Mouse (Mus musculus): Measurements from ENCODE around the gene AY761184. TPM values are rescaled to one million over a fixed set of nuclear protein-coding genes. Genes with fewer than 3 reads are reported as not detected.

The AY761184 gene
- not detected for total RNA-seq (2023)

DNA sequence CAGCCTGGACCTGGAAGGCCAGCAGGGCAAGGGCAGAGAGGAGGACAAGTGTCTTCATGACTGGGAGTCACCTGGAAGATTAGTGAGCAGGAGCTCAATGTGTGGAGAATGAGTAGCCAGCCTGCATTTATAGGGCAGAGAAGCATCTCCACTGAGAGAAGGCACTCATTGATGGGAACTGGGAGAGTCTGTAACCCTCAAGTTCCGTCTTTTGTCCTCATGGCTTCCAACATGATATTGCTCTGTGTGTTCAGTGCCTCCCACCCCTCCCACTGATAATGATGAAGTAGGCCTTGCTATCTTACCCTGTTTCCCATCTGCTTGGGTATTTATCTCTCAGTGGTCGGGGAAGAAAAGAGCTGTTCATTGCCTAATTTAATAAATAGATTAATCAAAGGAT, at the start of gene AY761184:
TSS of gene AY761184 (minus strand) at position 101 of the 400 bp plus-strand sequence.

DNA sequence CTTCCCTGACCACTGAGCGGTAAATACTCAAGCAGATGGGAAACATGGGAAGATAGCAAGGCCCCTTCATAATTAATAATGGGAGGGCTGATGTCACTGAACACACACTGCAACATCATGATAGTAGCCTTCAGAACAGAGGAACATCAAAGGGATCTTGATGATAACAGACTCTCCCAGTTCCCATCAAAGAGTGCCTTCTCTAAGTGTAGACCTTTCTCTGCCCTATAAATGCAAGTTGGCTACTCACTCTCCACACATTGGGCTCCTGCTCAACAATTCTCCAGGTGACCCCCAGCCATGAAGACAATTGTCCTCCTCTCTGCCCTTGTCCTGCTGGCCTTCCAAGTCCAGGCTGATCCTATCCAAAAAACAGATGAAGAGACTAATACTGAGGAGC, 37.9 kb downstream of the AY761184 start, which contains the start of gene Defa34:
TSS of gene Defa34 (plus strand) at position 301 of the 400 bp plus-strand sequence.

GRCm38 (mm10) chr8:21655480-21655879, 48.0 kb downstream of the AY761184 start, which contains the start of gene Defa17:
TSS of gene Defa17 (plus strand) at chr8:21655780.

Other genes starting within 250 kb of the AY761184 start
- gene Gm7849, start 247.1 kb downstream of the AY761184 start, total RNA-seq (2023): not detected
- gene Defa20, start 194.4 kb downstream of the AY761184 start, total RNA-seq (2023): not detected
- gene Defa32, start 174.6 kb downstream of the AY761184 start, total RNA-seq (2023): not detected
- not detected for gene Defa37, start 138.3 kb downstream of the AY761184 start, total RNA-seq (2023)
- not detected for gene Defa28, start 120.6 kb downstream of the AY761184 start, total RNA-seq (2023)
- not detected for gene Gm7861, start 109.1 kb downstream of the AY761184 start, total RNA-seq (2023)
- gene Defa26, start 85.5 kb downstream of the AY761184 start, total RNA-seq (2023): not detected
- gene Defa17, start 47.9 kb downstream of the AY761184 start, total RNA-seq (2023): not detected
- gene Defa34, start 37.8 kb downstream of the AY761184 start, total RNA-seq (2023): not detected
- not detected for gene Defa24, start 30.8 kb upstream of the AY761184 start, total RNA-seq (2023)
- not detected for gene Defb50, start 119.9 kb upstream of the AY761184 start, total RNA-seq (2023)
- not detected for gene Defb2, start 136.3 kb upstream of the AY761184 start, total RNA-seq (2023)
- gene Defb10, start 155.3 kb upstream of the AY761184 start, total RNA-seq (2023): not detected
- gene Defb9, start 181.8 kb upstream of the AY761184 start, total RNA-seq (2023): not detected
- not detected for gene Defb11, start 202.8 kb upstream of the AY761184 start, total RNA-seq (2023)
- gene Defb15, start 229.1 kb upstream of the AY761184 start, total RNA-seq (2023): not detected
- not detected for gene Defb35, start 234.7 kb upstream of the AY761184 start, total RNA-seq (2023)
- gene Defb13, start 243.1 kb upstream of the AY761184 start, total RNA-seq (2023): not detected